Mouse (Mus musculus): ENCODE results near the gene Plekha5. TPM values are rescaled to one million over a fixed set of nuclear protein-coding genes. Genes with fewer than 3 reads are reported as not detected.

The Plekha5 gene
- total and polyA plus RNA-seq, 3 experiments = 0.55 TPM; not detected in 2

- no peak overlapping the region for H3K4me3 ChIP-seq (ENCODE audit: low read depth, low read length)
- ATAC-seq (ENCODE audit: extremely low read depth, insufficient number of reproducible peaks, low FRiP score, poor library complexity, severe bottlenecking) (no peak), DNase-seq (ENCODE audit: low spot score) (no peak)
- no peaks in the 10 kb centered on the region for H3K27me3 ChIP-seq (ENCODE audit: insufficient read depth, low read length)
- no peaks in the 10 kb centered on the region for H3K36me3 ChIP-seq (replicated peaks)
- no peak for TF ChIP-seq POLR2AphosphoS5 (IDR thresholded peaks at IDR 0.05; ENCODE audit: insufficient replicate concordance, low read depth, low read length)
- no peak for TF ChIP-seq GATA2 (IDR thresholded peaks at IDR 0.05; ENCODE audit: borderline replicate concordance, low read depth, low read length)
- TF ChIP-seq CTCF (IDR thresholded peaks at IDR 0.05; ENCODE audit: low read depth, low read length) = no peak
- TF ChIP-seq TAL1 (conservative IDR thresholded peaks at IDR 0.05; ENCODE audit: low read depth, low read length) = no peak
- TF ChIP-seq GATA1 (IDR thresholded peaks at IDR 0.05; ENCODE audit: borderline replicate concordance, low read length) = no peak
- no peaks in the 10 kb centered on the region; the same call in 1 of the 2 replicates for H3K9me3 ChIP-seq (replicated peaks)
- H3K4me1 ChIP-seq (ENCODE audit: insufficient read depth, low read depth, low read length) = no peaks in the 10 kb centered on the region
These were observed 185.7 kb downstream of the Plekha5 start for GRCm38 (mm10) chr6:140609533-140609932.

GRCm38 (mm10) chr6:140610117-140610516, 186.3 kb downstream of the Plekha5 start:
- ATAC-seq (ENCODE audit: extremely low read depth, insufficient number of reproducible peaks, low FRiP score, poor library complexity, severe bottlenecking) (no peak), DNase-seq (ENCODE audit: low spot score) (no peak)
- no peaks in the 10 kb centered on the region for H3K36me3 ChIP-seq (replicated peaks)
- no peaks in the 10 kb centered on the region for H3K27me3 ChIP-seq (ENCODE audit: insufficient read depth, low read length)
- H3K4me1 ChIP-seq (ENCODE audit: insufficient read depth, low read depth, low read length) = no peaks in the 10 kb centered on the region
- H3K4me3 ChIP-seq (ENCODE audit: low read depth, low read length) = no peak overlapping the region
- TF ChIP-seq CTCF (IDR thresholded peaks at IDR 0.05; ENCODE audit: low read depth, low read length) = no peak
- TF ChIP-seq POLR2AphosphoS5 (IDR thresholded peaks at IDR 0.05; ENCODE audit: insufficient replicate concordance, low read depth, low read length) = no peak
- TF ChIP-seq TAL1 (conservative IDR thresholded peaks at IDR 0.05; ENCODE audit: low read depth, low read length) = no peak
- TF ChIP-seq GATA1 (IDR thresholded peaks at IDR 0.05; ENCODE audit: borderline replicate concordance, low read length) = no peak
- TF ChIP-seq GATA2 (IDR thresholded peaks at IDR 0.05; ENCODE audit: borderline replicate concordance, low read depth, low read length) = no peak
- no peaks in the 10 kb centered on the region; the same call in 1 of the 2 replicates for H3K9me3 ChIP-seq (replicated peaks)

- no peak overlapping the region for H3K4me3 ChIP-seq (ENCODE audit: low read depth, low read length)
- no peak for TF ChIP-seq GATA1 (IDR thresholded peaks at IDR 0.05; ENCODE audit: borderline replicate concordance, low read length)
- no peak for TF ChIP-seq POLR2AphosphoS5 (IDR thresholded peaks at IDR 0.05; ENCODE audit: insufficient replicate concordance, low read depth, low read length)
- no peak for TF ChIP-seq TAL1 (conservative IDR thresholded peaks at IDR 0.05; ENCODE audit: low read depth, low read length)
- no peak for TF ChIP-seq CTCF (IDR thresholded peaks at IDR 0.05; ENCODE audit: low read depth, low read length)
- no peak for TF ChIP-seq GATA2 (IDR thresholded peaks at IDR 0.05; ENCODE audit: borderline replicate concordance, low read depth, low read length)
- ATAC-seq (ENCODE audit: extremely low read depth, insufficient number of reproducible peaks, low FRiP score, poor library complexity, severe bottlenecking) (no peak), DNase-seq (ENCODE audit: low spot score) (no peak)
- no peaks in the 10 kb centered on the region for H3K36me3 ChIP-seq (replicated peaks)
- no peaks in the 10 kb centered on the region for H3K27me3 ChIP-seq (ENCODE audit: insufficient read depth, low read length)
- H3K4me1 ChIP-seq (ENCODE audit: insufficient read depth, low read depth, low read length) = no peaks in the 10 kb centered on the region
- H3K9me3 ChIP-seq (replicated peaks) = no peaks in the 10 kb centered on the region; the same call in 1 of the 2 replicates
These were observed 187.4 kb downstream of the Plekha5 start for GRCm38 (mm10) chr6:140611282-140611681.

DNA sequence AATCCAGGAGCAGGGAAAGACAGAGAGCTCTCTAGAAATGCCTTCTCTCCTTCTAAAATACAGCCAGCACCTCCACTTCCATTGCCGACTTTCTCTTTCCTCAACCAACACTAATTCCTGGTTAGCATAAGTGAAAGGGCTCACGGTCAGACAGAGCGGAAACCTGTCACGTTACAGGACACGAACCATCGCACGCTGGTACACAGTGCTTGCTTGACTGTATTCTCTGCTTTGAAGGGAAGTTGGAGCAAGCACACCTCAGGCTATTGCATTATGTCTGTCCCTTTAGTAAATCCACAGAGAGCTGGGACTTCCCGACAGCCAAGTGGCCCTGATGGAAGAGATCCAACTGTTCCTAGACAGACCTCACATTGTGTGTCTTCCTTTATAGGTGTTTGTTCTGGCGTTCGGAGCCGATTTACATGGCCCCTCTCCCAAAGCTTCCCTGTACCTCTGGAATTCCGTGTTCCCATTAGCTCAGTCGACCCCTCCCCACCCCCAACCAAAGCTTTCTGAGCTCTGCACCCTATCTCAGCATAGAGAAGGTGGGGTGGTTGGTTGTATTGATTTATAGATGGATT, 188.1 kb downstream of the Plekha5 start:
- ATAC-seq (ENCODE audit: extremely low read depth, insufficient number of reproducible peaks, low FRiP score, poor library complexity, severe bottlenecking) = no peak
- H3K27me3 ChIP-seq (ENCODE audit: insufficient read depth, low read length) = no peaks in the 10 kb centered on the region
- H3K9me3 ChIP-seq (replicated peaks) = no peaks in the 10 kb centered on the region; the same call in 1 of the 2 replicates
- no peak for DNase-seq (ENCODE audit: low spot score)
- TF ChIP-seq GATA1 (IDR thresholded peaks at IDR 0.05; ENCODE audit: borderline replicate concordance, low read length) (no peak), POLR2AphosphoS5 (IDR thresholded peaks at IDR 0.05; ENCODE audit: insufficient replicate concordance, low read depth, low read length) (no peak), TAL1 (conservative IDR thresholded peaks at IDR 0.05; ENCODE audit: low read depth, low read length) (no peak), CTCF (IDR thresholded peaks at IDR 0.05; ENCODE audit: low read depth, low read length) (no peak), GATA2 (IDR thresholded peaks at IDR 0.05; ENCODE audit: borderline replicate concordance, low read depth, low read length) (no peak)
- no peak overlapping the region for H3K4me3 ChIP-seq (ENCODE audit: low read depth, low read length)
- no peaks in the 10 kb centered on the region for H3K4me1 ChIP-seq (ENCODE audit: insufficient read depth, low read depth, low read length)
- no peaks in the 10 kb centered on the region for H3K36me3 ChIP-seq (replicated peaks)

DNA sequence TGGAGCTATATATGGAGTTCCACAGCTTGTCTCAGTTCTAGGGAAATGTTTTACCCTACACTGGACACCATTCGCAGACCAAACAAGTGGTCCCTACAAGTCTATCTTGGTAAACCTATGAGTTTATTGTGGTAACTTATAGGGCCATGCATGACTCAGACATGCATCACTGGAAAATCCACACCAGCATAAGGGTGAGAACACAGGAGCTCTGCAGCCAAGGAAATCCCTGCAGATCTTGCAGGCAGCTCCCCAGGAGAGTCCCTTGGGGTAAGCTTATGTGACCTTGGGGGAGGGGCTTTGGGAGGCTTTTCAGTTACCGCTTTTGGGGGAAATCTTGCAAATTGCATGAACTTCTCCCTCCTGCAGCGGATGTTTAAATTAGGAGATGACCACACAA, 190.0 kb downstream of the Plekha5 start:
- no peaks in the 10 kb centered on the region for H3K27me3 ChIP-seq (ENCODE audit: insufficient read depth, low read length)
- no peak overlapping the region for H3K4me3 ChIP-seq (ENCODE audit: low read depth, low read length)
- no peaks in the 10 kb centered on the region for H3K36me3 ChIP-seq (replicated peaks)
- DNase-seq (ENCODE audit: low spot score) (no peak), ATAC-seq (ENCODE audit: extremely low read depth, insufficient number of reproducible peaks, low FRiP score, poor library complexity, severe bottlenecking) (no peak)
- TF ChIP-seq CTCF (IDR thresholded peaks at IDR 0.05; ENCODE audit: low read depth, low read length) = no peak
- no peak for TF ChIP-seq POLR2AphosphoS5 (IDR thresholded peaks at IDR 0.05; ENCODE audit: insufficient replicate concordance, low read depth, low read length)
- TF ChIP-seq GATA1 (IDR thresholded peaks at IDR 0.05; ENCODE audit: borderline replicate concordance, low read length) = no peak
- TF ChIP-seq GATA2 (IDR thresholded peaks at IDR 0.05; ENCODE audit: borderline replicate concordance, low read depth, low read length) = no peak
- TF ChIP-seq TAL1 (conservative IDR thresholded peaks at IDR 0.05; ENCODE audit: low read depth, low read length) = no peak
- H3K9me3 ChIP-seq (replicated peaks) = no peaks in the 10 kb centered on the region
- no peaks in the 10 kb centered on the region for H3K4me1 ChIP-seq (ENCODE audit: insufficient read depth, low read depth, low read length)

GRCm38 (mm10) chr6:140614711-140615110, 190.9 kb downstream of the Plekha5 start:
- TF ChIP-seq GATA2 (IDR thresholded peaks at IDR 0.05; ENCODE audit: borderline replicate concordance, low read depth, low read length) (no peak), TAL1 (conservative IDR thresholded peaks at IDR 0.05; ENCODE audit: low read depth, low read length) (no peak), POLR2AphosphoS5 (IDR thresholded peaks at IDR 0.05; ENCODE audit: insufficient replicate concordance, low read depth, low read length) (no peak), GATA1 (IDR thresholded peaks at IDR 0.05; ENCODE audit: borderline replicate concordance, low read length) (no peak), CTCF (IDR thresholded peaks at IDR 0.05; ENCODE audit: low read depth, low read length) (no peak)
- H3K9me3 ChIP-seq (replicated peaks) = no peaks in the 10 kb centered on the region
- H3K27me3 ChIP-seq (ENCODE audit: insufficient read depth, low read length) = no peaks in the 10 kb centered on the region
- no peak overlapping the region for H3K4me3 ChIP-seq (ENCODE audit: low read depth, low read length)
- H3K36me3 ChIP-seq (replicated peaks) = no peaks in the 10 kb centered on the region
- no peak for DNase-seq (ENCODE audit: low spot score)
- no peak for ATAC-seq (ENCODE audit: extremely low read depth, insufficient number of reproducible peaks, low FRiP score, poor library complexity, severe bottlenecking)
- peaks cover 3% of the 10 kb centered on the region for H3K4me1 ChIP-seq (ENCODE audit: insufficient read depth, low read depth, low read length)

Data from G1E (cell line).